Mouse (Mus musculus): Measurements from ENCODE around the gene Taf1c.

Gene Taf1c

GRCm38 (mm10) chr8:119622555-119622954, 17.5 kb upstream of the Taf1c start:
- DNase-seq: no peak

GRCm38 (mm10) chr8:119620848-119621465, 15.9 kb upstream of the Taf1c start:
- no peak for DNase-seq

DNA sequence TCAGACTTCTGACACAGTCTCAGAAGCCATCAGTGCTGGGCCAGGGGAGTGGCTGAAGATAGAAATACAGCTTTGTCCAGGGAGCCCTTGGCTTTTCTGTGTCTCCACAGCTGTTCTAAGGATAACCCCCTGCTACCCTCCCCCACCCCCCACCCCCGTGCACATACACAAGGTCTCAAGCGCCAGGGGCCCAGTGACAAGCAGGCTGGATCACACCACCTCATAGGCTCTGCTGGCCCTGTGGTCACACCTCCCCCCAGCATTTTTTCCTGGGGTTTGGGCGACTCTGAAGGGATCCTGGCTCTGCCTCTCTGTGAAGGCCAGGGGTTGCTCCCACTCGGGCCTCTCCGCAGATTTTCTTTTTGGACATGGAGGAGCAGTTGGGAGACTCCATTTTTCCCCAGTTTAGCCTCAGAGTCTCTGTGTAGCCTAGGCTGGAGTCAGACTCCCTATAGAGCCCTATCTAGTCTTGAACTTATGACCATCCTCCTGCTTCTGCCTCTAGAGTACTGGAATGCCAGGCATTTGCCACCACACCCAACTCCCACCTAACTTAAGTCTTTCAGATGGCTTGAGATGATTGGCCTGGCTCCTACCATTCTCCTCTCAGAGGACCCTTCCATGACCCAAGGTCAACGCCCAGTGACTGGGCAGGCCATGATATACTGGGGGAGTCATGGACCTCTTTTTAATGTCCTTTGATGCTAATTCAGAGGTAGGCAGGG, 15.3 kb upstream of the Taf1c start:
- no peak for DNase-seq

GRCm38 (mm10) chr8:119618887-119619286, 13.9 kb upstream of the Taf1c start:
- DNase-seq: no peak

DNA sequence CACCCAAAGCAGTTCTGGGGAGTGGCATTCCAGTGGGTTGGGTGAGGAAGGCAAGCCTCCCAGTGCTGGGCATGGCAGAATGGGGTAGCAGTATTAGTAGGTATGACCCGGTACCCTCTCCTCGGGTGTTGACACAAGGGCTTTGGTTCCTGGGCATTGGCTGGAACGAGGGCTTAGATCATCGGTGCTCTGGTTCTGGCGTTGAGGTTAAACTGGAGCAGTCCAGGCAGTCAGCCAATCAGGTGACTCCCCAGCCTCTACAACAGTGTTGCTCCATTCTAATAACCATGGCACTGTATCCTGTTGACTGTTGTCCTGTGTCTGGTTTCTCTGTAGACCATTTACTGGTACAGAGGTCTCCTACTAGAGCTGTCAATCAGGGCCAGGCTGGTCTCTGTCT, 12.6 kb upstream of the Taf1c start:
- DNase-seq: no peak

GRCm38 (mm10) chr8:119616811-119617210, 11.8 kb upstream of the Taf1c start:
- DNase-seq: no peak

DNA sequence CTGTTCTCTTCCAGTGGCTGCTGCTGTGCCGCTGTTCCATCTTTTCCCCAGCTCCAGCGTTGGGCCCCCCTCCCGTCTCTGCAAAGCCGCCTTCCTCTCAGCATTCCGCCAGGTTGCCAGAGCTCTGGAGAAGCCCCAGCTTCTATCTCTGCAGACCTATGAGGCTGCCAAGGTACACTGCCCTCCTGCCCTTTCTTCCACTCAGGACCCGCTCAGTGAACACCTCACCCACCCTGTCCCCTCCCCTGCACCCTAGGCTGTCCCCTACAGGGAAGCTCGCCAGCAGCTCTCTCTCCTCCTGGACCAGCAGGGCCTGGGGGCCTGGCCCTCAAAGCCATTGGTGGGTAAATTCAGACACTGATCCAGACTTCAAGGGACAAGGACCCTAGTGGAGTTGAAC, 11.3 kb upstream of the Taf1c start:
- DNase-seq: no peak

DNA sequence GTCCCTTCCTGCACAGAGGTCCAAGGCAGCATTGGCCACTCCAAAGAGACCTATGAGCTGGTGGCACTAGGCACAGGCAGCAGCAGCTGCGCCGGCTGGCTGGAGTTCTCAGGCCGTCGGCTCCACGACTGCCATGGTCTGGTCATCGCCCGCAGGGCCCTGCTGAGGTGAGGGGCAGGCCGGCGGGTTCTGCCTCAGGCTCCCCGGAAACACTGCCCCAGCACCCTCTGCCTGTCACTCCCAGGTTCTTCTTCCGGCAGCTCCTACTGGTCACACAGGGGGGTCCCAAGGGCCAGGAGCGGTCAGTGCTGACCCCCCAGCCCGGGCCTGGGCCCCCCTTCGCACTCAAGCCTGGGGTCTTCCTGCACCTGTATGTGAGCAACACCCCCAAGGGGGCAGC, 10.1 kb upstream of the Taf1c start:
- DNase-seq: no peak

- DNase-seq: no peak
Observed at GRCm38 (mm10) chr8:119612471-119612870, 7.4 kb upstream of the Taf1c start, which contains the start of gene Adad2. Adad2 (plus strand) TSS chr8:119612747.

GRCm38 (mm10) chr8:119606224-119606623, 1.2 kb upstream of the Taf1c start:
- DNase-seq: peak; percentile 36

DNA sequence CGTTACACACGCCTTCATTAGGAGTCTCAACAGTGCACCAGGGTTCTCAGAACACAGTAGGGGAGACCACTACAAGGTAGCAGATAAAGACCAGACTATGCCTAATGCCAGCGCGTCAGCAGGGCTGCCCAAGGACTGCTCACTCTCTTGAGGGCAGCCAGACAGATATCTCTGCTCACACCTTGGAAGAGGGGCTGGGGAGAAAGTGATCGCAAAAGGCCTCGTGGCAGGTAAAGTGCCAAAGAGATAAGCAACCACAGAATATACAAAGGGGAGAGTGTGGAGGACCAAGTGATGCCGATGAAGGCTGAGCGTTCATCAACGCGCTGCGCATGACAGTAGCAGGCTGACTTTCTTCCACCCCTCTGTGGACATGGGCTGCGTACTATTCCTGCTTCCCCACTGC, 621 bp downstream of the Taf1c start:
- DNase-seq: no peak

- DNase-seq: no peak
Observed at GRCm38 (mm10) chr8:119603771-119604170, 1.3 kb downstream of the Taf1c start.

GRCm38 (mm10) chr8:119591456-119591855, 13.6 kb downstream of the Taf1c start:
- no peak for DNase-seq

- no peak for DNase-seq
Observed at GRCm38 (mm10) chr8:119590348-119590747, 14.7 kb downstream of the Taf1c start.

- DNase-seq: peak; percentile 45
Observed at GRCm38 (mm10) chr8:119588844-119589243, 16.2 kb downstream of the Taf1c start.

GRCm38 (mm10) chr8:119588321-119588720, 16.7 kb downstream of the Taf1c start:
- no peak for DNase-seq

GRCm38 (mm10) chr8:119585901-119586300, 19.1 kb downstream of the Taf1c start:
- peak; percentile 32 for DNase-seq

DNA sequence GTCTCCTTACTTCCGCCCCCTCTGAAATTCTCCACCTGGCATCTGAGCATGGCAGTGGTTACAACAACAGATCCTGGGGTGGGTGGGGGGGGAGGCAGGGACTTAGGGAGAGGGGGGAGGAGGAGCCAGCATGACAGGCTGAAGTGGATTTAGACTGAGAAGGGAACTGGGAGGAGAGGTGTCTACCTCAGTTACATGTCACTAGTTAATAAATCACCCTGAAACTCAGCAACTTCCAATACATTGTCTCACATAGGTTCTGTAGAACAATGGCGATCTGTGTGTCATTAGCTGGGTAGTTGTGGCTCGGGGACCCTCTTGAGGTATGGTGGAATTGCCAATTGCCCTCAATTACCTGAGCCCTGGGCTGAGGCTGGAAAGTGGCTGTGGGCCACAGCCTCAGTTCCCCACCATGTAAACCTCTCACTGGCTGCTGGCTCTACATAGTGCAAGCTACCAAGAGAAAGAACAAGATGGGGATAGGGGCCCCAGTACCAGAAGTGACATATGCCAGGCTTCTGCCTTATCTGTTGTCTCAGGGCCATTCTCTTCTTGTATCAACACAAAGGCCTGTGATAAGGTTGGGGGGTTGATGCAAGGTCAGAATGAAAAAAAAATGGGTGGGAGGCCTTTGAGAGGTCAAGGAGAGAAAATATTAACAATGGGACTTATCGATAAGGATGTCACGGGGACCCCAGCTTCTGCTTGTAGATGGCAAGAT, 24.4 kb downstream of the Taf1c start:
- no peak for DNase-seq

GRCm38 (mm10) chr8:119579096-119579495, 25.9 kb downstream of the Taf1c start:
- DNase-seq: no peak

DNA sequence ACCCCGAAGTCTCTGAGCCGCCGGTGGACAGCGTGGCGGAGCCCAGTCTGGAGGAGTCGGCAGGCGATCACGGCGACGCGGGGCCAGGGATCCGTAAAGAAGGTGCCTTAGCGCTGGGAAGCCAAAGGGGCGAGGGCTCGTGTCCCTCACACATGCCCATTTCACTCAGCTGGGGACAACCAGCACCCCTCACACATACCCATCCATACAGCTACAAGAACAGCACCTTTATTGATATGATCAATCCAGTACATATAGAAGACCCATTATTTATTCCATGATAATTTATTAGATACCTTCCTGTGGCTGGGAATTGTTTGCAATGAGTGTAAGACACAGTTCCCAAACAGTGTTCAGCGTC, 29.7 kb downstream of the Taf1c start:
- no peak for DNase-seq

- DNase-seq: peak; percentile 95
Observed at GRCm38 (mm10) chr8:119574437-119575365, 30.3 kb downstream of the Taf1c start, which contains the start of the genes Hsdl1 and Dnaaf1. Hsdl1 (minus strand) TSS chr8:119575183. Dnaaf1 (plus strand) TSS chr8:119575235.

- no peak for DNase-seq
Observed at GRCm38 (mm10) chr8:119572411-119572810, 32.6 kb downstream of the Taf1c start.

DNA sequence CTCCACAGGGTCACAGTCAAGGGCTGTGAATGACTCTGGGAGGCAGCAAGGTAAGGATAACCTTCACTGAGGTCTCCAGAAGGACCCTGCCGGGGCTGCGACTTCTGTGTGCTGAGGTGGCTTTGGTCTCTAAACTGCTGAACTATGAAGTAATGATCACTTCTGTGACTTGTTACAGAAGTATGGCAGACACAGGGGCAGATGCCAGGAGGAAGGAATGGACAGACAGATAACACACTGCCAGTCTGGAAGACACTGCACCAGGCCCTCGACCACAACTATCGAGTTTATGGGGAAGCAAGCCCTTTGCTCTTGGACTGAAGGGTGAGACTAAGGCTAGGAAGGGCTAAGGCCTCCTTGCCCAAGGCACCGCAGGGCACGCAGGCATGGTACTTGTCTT, 33.9 kb downstream of the Taf1c start:
- DNase-seq: no peak
